Mouse (Mus musculus): ENCODE results near the gene Ptprs. TPM values are rescaled to one million over a fixed set of nuclear protein-coding genes. Genes with fewer than 3 reads are reported as not detected.
A peak's percentile ranks its signal among the peaks of the same experiment; 100 is the strongest.

Ptprs gene
- total RNA-seq, 2 experiments from 2014 or later = 657 to 686 TPM

- DNase-seq = no peak
Measured at GRCm38 (mm10) chr17:56379281-56379834, 96.9 kb downstream of the Ptprs start.

DNA sequence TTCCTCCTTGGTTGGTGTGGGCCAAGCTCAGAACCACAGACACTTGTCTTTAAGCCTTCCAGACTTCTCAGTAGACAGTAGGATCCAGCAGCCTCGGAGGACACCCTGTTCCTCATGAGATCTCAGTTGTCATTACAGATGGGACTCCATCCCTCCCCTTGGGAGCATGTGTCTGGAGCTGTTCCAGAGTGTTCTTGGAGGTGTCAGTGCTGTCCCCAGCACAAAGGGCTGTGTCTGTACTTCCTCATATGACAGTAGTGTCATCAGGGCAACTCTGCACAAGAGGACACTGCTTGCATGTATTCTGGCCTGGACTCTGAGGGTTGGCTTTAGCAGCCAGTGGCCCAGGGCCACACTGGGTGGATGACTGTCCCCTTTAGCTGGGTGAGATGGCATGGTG is 101.4 kb downstream of the Ptprs start:
- no peak for DNase-seq

- peak in 1 of 2 experiments; percentile 34 for DNase-seq
Measured at GRCm38 (mm10) chr17:56373136-56374034, 102.9 kb downstream of the Ptprs start.

- peak; percentile 33 to 48 for DNase-seq
Measured at GRCm38 (mm10) chr17:56372109-56372508, 104.2 kb downstream of the Ptprs start.

GRCm38 (mm10) chr17:56371029-56371660 is 105.1 kb downstream of the Ptprs start:
- peak; percentile 81 for DNase-seq

GRCm38 (mm10) chr17:56370090-56370489 is 106.2 kb downstream of the Ptprs start:
- DNase-seq = no peak

GRCm38 (mm10) chr17:56368291-56368790 is 107.9 kb downstream of the Ptprs start:
- DNase-seq = no peak

DNA sequence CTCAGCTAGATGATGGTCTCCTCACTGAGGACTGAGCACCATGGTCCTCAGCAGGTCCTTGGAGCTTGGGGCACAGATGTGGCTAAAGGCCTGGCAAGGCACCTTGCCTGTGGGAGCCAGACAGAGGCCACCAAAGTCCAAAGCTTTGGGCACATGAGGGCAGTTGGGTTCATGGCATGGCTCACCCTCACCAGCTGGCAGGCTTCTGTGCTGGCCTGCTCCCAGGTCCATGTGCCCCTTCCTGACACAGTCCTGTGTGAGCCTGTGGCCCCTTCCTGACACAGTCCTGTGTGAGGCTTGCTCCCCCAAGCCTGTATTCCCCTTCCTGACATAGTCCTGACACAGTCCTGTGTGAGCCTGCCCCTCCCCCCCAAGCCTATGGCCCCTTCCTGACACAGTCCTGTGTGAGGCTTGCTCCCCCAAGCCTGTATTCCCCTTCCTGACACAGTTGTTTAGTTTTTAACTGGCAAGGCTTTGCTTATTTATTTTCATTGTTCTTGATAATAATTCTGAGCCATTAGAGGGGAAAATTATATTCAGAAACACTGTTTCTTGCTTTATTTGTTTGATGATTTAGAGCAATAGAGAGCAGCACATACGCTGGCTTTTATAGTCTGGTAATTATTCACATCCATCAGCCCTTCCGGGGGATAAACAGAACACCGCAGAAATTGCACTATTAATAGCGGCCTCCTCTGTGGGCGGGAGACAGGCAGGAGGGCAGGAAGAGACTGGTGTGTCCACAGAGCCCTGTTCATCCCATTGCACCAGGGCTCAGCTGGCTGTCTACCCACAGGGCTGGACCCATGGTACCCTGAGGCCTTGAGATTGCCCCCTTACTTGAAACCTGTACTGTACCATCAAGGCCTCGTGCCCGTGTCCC is 110.3 kb downstream of the Ptprs start:
- no peak for DNase-seq

Small RNA genes within 50 kb of the gene (microRNA-seq; reads per million reads assigned to microRNA genes)
- 0.30 to 1.5 reads per million in 2 experiments for gene Mir6977

Other genes with a start within 250 kb of the Ptprs start
- gene Fem1a, start 219.7 kb downstream of the Ptprs start, total RNA-seq (2021) = 10 to 100 TPM; 34.3 to 35.7 TPM
- 1 to 10 TPM; 6.1 to 6.7 TPM for gene Ticam1, start 199.7 kb downstream of the Ptprs start, total RNA-seq (2021)
- gene Plin3, start 183.6 kb downstream of the Ptprs start, total RNA-seq (2021) = 10 to 100 TPM; 10.9 to 15.0 TPM
- gene Arrdc5, start 176.2 kb downstream of the Ptprs start, total RNA-seq (2021) = not detected
- 1 to 10 TPM; 1.2 to 1.3 TPM for gene Uhrf1, start 173.2 kb downstream of the Ptprs start, total RNA-seq (2021)
- 10 to 100 TPM; 84.3 to 96.2 TPM for gene Kdm4b, start 150.4 kb downstream of the Ptprs start, total RNA-seq (2021)
- not detected for gene Znrf4, start 35.9 kb upstream of the Ptprs start, total RNA-seq (2021)
- gene Gm20219, start 77.9 kb upstream of the Ptprs start, total RNA-seq (2021) = 1 to 10 TPM; 3.3 to 5.4 TPM
- gene Safb2, start 108.1 kb upstream of the Ptprs start, total RNA-seq (2021) = 100 to 1,000 TPM; 142 to 174 TPM
- 100 to 1,000 TPM; 178 to 183 TPM for gene Safb, start 108.3 kb upstream of the Ptprs start, total RNA-seq (2021)
- gene 2410015M20Rik, start 133.3 kb upstream of the Ptprs start, total RNA-seq (2021) = 100 to 1,000 TPM; 123 to 131 TPM
- 100 to 1,000 TPM; 358 to 400 TPM for gene Rpl36, start 136.9 kb upstream of the Ptprs start, total RNA-seq (2021)
- 10 to 100 TPM; 58.7 to 59.4 TPM for gene Lonp1, start 150.4 kb upstream of the Ptprs start, total RNA-seq (2021)
- gene Catsperd, start 151.7 kb upstream of the Ptprs start, total RNA-seq (2021) = under 1 TPM; 0.82 to 0.91 TPM
- 10 to 100 TPM; 86.7 to 88.3 TPM for gene Ranbp3, start 196.8 kb upstream of the Ptprs start, total RNA-seq (2021)
- 100 to 1,000 TPM; 213 to 221 TPM for gene Ndufa11, start 241.3 kb upstream of the Ptprs start, total RNA-seq (2021)
- gene Vmac, start 241.5 kb upstream of the Ptprs start, total RNA-seq (2021) = 10 to 100 TPM; 10.4 to 14.2 TPM

Data from layer of hippocampus, postnatal 36 days (tissue).